Mouse (Mus musculus): ENCODE results near the gene Nell1.
"Not testable (repeated sequence)": the region's sequence is repeated elsewhere in the genome, so short reads cannot be mapped to it uniquely, and the experiment has no call there.

The Nell1 gene

DNA sequence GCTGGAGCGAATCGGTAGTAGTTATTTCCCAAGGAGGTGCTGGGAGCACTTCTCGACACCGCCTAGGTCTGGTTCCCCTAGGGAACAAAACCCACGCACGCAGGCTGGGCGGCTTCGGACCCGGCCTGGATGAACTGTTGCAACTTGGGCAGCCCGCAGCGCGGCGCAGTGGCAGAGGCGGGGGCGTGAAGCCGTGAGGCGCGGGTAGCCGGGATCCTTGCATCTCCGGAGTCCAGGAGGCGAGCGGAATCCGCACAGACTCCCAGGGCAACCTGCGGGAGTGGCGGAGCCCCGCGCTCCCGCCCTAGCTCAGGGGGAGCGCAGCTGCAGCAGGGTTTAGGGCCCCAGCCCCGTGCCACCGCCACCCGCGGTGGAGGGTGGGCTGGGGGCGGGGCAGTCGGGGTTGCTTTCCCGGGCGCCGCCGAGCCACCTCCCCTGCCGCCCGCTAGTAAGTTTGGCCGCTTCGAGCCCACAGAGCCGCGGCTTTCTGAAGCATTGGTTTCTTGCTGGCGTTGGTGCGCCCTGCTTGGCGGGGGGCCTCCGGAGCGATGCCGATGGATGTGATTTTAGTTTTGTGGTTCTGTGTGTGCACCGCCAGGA is at the start of gene Nell1:
Gene Nell1 (plus strand): TSS at position 24 of the 600 bp plus-strand sequence.
- DNase-seq (ENCODE audit: low read depth, low spot score) = no peak

DNA sequence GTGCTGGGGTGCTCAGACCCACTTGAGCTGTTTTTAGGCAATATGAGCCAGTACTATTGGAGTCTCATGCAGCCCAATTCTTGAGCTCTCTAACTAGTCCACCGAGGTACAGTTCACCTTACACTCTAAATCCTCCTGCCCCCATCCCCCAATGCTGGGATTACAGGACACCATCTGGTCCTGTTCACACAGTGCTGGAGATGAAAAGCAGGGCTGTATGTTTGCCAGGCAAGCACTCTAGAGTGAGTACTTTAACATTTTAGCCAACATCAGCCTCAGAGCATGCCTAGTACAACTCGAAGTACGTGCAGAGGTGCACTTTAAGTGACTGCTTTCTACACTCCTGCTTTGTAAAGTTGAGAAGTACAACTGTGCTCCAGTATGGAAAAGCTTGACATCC is 46.1 kb upstream of the Nell1 start:
- no peak for DNase-seq (ENCODE audit: low read depth, low spot score)

DNA sequence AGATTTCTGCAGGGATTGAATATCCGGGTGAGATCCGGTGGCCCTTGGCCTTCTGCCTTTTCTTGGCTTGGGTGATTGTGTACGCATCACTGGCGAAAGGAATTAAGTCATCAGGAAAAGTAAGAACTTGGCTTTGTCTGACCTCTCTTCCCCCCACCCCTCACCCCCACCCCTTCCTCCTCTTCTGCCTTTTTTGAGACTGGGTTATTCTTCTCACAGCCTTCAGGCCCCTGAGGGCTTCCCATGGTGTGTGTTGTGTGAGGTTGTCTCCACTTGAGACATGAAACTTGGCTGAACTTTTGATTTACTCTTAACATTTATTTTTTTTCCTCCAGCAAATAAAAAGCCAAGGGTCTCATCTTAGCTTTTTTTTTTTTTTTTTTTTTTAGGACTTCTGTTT is 44.7 kb upstream of the Nell1 start:
- no peak for DNase-seq (ENCODE audit: low read depth, low spot score)

DNA sequence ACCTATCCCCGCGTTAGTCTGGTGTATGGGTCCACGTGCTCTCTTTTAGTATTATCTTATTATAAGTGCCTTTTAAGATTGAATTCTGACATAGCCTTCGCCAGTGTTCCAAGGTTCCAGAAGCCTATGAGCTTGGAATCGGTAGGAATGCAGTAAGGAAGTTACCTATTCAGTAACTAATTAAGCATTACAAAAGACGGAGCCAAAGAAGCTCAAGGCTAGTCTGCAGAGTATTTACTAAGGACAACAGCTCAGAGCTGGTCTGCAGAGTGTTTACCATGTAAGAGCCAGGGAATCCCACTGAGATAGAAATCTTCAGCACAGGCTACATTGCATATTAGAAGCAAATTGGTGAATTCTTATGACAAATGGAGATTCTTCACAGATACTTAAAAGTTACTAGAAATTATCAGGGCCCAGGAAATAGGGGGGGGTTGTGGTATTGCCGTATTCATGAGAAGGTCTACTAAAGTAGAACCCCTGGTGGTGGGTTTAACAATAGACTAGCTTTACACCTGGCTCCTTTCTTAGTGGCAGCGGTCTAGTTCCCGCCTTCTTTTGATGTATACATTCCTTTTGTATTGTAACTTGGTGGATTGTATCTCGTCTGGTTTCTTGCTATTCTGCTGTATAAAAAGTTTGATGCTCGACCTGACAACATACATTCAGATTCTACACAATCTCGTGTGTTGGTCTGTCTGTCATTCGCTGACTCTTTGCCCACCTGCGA is 41.1 kb upstream of the Nell1 start:
- not testable (repeated sequence) for DNase-seq (ENCODE audit: low read depth, low spot score)

DNA sequence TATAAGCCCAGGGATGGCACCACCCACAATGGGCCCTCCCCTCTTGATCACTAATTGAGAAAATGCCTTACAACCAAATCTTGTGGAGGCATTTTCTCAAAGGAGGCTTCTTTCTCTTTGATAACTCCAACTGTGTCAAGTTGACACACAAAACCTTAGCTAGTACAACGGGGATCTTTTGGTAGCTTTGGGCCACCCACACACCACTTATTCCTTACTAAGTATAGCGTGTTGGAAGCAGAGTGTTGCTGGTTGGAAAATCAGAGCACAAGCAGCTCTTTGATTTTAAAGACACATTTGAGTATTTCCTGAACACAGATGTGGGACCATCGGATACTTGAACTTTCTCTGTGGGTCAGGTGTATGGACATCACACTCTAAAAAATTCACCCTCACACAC is 37.8 kb upstream of the Nell1 start:
- no peak for DNase-seq (ENCODE audit: low read depth, low spot score)

DNA sequence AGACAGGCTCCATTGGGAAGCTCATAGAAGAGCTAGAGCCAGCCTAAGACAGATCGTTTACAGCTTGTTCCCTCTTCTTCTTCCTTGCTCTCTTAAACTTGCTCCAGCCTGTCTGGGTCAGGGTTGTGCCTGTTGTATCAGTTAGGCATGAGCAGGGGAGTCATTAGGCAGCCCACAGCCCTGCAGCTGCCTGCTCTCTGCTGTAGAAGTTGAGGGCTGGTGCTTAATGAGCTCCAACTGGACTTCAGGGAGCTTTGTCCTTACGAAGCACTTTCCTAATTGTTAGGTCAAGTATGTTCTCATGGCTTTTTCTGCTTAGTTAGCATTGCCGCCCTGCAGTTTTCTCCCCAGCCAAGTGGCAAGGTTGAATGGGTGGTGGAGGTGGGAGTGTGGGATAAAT is 32.6 kb upstream of the Nell1 start:
- no peak for DNase-seq (ENCODE audit: low read depth, low spot score)

DNA sequence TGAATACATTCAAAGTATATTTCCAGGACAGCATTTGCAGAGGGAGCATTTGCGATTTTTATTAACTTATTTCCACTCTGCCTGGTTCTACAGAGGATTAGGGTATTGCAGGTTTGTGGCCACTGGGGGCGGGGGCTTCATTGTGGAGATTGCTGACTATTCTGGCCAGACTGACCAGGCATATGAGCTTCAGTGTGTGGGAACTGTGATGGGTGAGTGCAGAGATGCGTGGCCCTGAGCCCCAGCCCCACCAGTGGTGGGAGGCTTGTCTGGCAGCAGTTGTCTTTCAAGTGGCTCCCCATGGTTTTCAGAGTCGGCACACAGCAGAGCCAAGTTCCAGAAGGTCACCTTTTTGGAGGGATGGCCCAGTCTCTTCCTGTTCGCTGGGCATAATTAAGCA is 32.2 kb upstream of the Nell1 start:
- DNase-seq (ENCODE audit: low read depth, low spot score) = no peak

DNA sequence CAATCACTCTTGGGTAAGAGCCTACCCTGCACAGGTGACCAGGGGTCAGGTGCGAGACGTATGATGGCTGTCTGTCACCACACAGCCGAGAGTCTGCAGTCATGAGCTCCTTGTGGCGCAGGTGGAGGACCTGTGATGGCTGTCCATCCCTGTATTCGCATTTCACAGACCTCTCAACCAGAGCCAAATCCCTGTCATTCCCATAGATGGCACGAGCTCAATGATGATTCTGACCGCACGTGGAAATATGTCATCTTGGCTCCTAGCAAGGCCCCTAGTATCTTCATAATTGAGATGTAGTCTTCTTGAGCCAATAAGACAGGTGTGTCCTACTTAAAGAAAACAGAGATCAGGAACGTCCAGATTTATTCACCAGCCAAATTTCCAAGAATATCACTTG is 28.0 kb upstream of the Nell1 start:
- no peak for DNase-seq (ENCODE audit: low read depth, low spot score)

DNA sequence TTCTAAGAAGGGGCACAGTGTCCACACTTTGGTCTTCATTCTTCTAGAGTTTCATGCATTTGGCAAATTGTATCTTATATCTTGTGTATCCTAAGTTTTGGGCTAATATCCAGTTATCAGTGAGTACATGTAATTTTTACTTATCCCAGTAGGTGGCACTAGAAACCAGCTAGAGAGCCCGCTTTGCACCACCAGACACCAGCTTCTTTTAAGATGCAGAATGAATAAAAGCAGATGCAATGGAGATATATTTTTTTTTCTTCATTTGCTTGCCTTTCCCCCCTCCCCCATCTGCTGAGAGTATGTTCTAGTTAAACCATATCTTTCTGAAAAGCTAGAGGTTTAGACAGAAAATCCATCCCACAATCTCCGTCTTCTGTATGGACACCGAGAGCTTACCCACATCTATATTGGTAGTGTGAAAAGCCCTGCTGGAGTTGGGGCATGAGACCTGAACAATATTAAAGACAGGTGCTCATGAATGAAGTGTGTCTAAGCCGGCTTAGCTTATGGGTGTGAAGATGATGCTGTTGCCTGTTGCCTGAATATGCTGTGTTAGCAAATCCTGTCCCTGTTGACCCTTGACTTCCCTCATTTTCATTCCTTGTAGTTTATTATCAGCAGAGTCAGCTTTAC is 21.0 kb upstream of the Nell1 start:
- peak; percentile 57 for DNase-seq (ENCODE audit: low read depth, low spot score)

DNA sequence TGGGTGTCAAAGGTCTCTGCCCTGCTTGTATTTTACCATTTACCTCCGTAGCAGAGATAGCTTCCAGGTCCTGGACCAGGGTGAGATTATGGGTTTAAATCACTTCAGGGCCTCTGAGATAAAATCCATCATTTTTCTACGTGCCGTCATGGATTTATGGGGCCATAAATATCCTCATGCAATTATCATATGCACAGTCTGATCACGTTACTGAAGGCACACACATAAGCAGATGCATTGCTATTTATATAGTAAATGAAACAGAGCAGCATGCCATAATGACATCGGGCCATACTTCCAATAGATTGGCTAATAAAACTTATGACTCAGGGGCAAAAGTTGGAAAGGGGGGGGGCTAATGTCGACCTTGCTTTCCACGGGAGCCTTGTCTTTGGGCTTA is 19.8 kb upstream of the Nell1 start:
- no peak for DNase-seq (ENCODE audit: low read depth, low spot score)

DNA sequence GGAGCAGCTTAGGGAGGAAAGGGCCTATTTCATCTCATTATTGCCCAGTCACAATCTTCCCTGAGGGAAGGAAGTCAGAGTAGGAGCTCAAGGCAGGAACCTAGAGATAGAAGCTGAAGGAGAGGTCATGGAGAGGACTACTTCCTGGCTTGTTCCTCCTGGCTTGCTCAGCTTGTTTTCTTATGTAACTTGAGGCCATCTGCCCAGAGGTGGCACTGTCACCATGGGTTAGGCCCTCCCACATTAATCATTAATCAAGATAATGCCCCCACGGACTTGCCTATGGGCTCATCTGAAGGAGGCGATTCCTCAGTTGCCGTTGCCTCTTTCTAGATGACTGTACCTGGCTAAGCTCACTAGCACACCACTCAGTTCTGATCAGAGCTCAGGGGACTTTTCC is 17.5 kb upstream of the Nell1 start:
- no peak for DNase-seq (ENCODE audit: low read depth, low spot score)

DNA sequence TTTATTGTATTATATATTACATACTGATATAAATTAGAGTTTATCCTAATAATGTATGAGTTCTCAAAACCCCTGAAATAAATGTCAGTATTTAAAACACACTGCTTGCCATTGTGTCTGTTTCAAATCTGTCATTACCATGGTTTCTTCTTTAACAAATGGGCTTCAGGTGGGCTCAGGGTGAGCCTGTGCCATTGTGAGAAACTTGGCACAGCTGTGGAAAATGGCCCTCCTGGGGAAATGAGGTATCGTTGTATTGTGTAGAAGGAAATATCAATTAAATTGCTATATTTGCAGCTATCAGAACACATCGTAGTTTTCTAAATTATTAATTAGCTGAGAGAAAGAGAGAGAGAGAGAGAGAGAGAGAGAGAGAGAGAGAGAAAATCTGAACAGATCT is 10.9 kb upstream of the Nell1 start:
- DNase-seq (ENCODE audit: low read depth, low spot score) = no peak

DNA sequence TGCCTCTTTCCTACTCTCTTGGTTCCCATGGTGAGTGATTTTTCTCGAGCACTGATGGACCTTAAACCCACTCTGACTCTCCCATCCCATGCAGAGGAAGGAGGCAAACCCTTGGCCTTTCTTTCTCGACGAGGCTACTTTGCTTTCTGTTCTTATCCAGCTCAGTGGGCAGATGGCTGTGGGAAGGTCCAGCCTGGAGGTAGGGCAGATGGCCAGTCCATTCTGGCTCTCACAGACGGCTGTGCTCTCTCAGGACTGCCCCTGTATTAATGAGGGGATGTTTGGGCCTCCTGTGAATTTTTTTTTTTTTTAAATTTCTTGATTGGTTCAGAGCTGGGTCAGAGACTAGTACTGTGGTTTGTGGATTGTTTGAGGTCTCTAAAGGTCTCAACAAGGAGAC is 5.1 kb upstream of the Nell1 start:
- no peak for DNase-seq (ENCODE audit: low read depth, low spot score)

DNA sequence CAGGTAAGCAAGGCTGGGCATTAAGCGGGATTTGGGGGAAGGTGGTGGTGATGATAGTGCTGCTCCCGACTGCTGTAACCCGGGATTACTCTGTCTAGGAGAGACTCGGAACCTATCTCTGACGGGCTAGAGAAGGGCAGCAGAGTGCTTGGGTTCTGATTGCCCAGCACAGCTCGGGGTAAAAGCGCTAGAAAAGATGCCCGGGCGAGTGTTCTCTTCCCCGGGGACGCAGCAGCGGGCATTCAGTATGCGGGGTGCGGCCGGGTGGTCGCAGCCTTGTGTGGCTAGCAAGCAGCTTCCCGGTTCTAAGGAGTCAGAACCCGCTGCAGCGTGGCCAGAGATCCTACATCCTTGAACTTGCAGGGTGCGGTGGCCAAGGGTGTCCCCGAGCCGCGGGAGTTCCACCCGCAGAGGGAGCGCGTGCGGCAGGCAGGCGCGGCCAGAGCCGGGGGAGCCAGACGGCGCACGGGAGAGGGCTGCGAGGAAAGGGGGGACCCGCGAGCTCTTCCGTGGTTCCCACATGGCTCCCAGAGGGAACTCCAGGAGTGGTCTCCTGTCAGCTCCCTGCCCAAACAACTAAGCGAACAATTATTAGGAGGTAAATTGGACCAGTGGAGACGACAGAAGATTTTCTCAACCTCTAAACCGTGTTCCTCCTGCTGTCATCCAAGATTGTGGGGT is 917 bp downstream of the Nell1 start:
- no peak for DNase-seq (ENCODE audit: low read depth, low spot score)

DNA sequence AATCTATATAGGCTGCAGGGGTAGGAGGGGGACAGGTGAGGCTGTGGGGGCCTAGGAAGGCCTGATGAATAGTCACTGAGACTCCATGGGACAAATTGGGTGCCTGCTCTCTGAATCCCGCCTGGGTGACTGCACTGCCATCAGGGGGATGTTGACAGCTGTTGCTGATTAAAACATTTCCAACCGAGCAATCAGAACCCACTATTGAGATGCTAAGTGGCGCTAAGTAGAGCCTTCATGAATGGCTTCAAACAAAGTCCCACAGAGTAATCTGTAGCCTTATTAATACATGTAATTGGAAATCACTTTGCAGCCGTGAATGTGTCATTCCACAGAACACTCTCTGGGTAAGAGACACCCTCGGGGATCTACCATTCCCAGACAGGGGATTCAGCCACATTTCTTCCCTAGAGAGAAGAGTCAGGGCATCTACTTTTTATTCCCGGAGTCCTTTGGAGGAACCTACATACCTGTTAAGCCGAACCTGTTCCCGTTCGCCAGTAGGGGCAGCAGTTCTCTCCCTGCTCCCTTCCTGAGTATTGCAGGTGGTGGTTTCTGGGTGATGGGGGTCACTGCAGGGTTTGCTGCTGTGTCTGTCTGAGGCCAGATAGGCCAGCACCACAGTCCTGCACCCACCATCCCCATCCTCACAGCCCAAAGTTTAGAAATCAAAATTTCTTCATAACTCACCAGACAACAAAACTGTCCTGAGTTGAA is 7.0 kb downstream of the Nell1 start:
- no peak for DNase-seq (ENCODE audit: low read depth, low spot score)

DNA sequence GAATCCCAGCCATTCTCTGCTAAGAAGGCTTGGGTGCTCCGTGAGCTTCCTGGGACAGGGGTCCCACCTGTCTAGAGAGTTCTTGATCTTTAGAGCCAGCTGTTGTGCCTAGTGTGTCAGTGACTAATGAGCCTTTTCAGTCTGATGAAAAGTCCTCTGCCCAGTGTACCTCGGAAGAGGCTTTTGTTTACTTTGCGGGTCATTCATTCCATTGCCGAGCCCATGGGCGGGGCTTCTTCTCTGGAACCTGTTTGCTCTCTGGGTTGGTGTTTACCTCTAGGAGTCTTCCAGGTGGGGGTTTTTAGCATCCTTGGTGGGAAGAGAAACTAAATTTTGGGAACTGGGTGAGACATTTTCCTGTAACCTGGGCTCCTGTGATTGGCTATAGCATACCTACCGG is 10.0 kb downstream of the Nell1 start:
- no peak for DNase-seq (ENCODE audit: low read depth, low spot score)

DNA sequence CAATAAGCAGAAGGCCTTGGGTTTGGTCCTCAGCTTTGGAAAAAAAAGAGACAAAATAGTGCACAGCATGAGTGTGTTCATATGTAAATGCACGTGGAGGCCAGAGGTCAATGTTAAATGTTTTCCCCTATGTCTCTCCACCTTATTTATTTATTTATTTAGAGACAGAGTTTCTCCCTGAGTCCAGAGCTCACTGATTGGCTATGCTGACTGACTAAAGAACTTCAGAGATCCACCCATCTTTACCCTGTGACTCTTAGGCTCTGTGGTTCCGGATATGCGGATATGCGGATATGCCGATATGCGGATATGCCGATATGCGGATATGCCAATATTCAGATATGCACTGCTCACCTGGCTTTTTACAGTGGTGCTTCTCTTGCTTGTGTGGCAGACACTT is 11.3 kb downstream of the Nell1 start:
- no peak for DNase-seq (ENCODE audit: low read depth, low spot score)

DNA sequence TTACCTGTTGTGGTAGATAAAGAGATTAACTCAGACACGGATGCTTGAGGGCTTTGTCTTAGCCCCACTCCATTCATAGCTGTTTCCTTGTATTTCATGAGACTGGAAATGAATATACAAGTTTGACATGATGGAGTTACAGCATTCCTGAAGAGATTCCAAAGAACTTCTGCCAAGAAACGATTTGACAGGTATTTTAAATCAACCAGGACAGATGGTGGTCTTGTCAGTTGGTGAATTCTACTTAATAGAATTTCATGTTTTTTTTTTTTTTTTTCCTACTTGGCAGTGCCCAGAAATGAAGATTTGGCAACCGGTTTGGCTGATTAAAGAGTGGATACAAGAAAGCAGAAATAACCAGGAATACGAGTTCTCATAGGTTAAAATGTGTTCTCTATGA is 24.7 kb downstream of the Nell1 start:
- DNase-seq (ENCODE audit: low read depth, low spot score) = no peak

DNA sequence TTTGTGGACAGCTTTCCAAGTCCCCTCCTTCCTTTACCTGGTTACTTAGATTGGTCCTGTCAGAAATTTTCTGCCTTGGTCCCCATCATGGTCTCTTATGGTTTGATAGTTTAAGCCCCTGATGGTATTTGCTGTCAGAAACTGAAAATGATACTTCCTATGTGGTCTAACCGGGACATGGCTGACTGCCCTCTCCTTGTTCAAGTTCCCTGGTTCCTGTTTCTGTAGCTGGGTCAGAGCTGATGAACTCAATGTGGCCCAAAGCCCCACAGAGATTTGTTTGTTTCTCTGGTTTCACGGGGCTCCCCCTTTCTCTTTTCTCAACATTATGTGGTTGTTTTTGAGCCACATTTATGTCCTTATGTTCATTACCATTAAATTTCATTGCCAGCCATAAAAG is 30.6 kb downstream of the Nell1 start:
- DNase-seq (ENCODE audit: low read depth, low spot score) = no peak

DNA sequence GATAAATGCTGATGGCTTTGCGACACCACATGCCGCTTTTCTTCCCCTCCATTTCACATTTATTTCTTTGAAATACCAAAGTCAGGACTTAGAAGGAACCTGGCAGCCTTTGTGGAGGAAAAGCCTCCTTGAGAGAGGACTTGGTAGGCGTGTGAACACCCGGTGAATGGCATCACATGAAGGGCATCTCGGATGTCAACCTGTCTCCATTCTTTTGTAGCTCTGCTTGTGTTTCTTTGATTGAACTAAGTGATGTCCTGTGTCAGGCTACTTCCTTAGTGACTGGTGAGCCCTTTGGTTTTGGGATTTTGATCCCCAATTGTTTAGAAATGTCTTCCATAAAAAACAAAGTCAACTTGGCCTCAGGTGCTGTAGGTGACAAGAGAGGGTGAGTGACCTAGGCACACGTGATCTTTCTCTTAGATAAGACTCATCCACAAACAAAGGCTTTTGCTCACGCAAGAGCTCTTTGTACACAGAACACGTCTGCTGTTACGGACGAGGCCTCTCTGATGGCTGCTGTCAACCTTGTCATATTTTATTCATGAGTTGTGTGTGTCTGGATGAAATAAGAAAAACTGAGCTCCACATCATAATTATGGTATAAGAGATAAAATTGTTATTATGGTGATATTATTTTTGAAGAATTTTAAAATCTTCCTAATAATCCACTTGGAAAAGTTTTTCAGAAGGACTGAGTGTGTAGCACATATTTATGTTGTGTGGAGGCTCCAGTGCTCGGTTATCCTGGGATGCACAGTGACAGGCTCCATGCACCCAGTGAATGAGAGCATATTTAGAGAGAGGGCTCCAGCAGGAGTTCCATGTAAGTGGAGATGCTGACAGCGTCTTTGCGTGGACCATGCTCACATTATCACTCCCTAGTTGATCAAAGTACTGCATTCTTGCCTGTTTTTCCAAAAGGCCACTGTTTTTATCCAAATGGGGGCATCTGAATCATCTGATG is 60.8 kb downstream of the Nell1 start:
- DNase-seq (ENCODE audit: low read depth, low spot score) = no peak

DNA sequence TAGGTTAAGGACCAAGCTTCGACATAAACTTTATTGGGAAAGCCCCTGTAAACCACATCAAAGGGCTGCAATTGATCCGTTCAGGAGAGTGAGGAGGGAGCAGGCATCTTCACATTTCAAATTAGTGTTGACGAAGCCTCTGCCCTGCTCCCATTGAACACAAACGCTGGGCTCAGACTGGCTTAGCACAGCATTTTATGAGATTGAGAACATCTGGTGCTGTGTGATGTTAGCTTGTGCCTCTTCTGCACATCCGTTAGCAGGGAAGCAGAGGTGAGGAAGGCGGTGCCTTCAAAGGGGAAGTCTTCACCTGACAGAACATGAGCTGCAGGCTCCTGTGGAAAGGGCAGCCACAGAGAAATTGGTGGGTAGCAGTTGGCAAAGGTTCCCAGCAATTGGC is 66.4 kb downstream of the Nell1 start:
- no peak for DNase-seq (ENCODE audit: low read depth, low spot score)
